Mouse (Mus musculus) liver, postnatal 0 days (tissue): ENCODE results near the gene Ctdsp1.

Source experiments
- CTCF ChIP-seq: sonication (generic); IDR thresholded peaks from 2 replicates; pipeline ENCODE4 v1.5.1; 2016; ENCODE audit warnings: antibody characterized with exemption, low read depth
- EP300 ChIP-seq: IDR thresholded peaks from 2 replicates; pipeline ENCODE4 v1.6.1; 2016; ENCODE audit warnings: antibody characterized with exemption, low read depth, mild to moderate bottlenecking

DNA sequence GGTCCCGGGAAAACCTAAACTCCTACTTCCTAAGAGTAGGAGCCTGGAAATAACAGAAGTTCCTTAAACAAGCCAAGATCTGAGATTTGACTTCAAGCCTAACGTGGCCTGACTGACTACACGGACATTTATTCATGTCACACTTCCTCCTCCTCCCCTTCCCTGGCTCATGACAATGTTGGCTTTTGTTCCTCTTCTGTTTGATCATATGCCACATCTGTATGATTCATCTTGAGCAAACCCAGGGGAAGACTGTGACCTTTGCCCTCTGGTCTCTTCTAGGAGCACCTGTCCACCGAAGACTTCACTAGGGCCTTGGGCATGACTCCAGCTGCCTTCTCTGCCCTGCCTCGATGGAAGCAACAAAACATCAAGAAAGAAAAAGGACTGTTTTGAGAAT is 43.3 kb downstream of the Ctdsp1 start:
- TF ChIP-seq CTCF (no peak), EP300 (no peak)
